Mouse (Mus musculus) forebrain, embryonic 11.5 days (tissue): Measurements from ENCODE around the gene Elf2. TPM values are rescaled to one million over a fixed set of nuclear protein-coding genes. Genes with fewer than 3 reads are reported as not detected.
A peak's percentile ranks its signal among the peaks of the same experiment; 100 is the strongest.

Experiments used
- ATAC-seq: fragments of 200-750 bp; cut with Nextera tagmentation; replicated peaks from 2 replicates; pipeline ENCODE4 v1.8.0; 2017; ENCODE audit warnings: moderate TSS enrichment; ENCODE audit not compliant: low FRiP score
- DNase-seq: peaks from one replicate; pipeline ENCODE4 v3.0.0-alpha.2; 2017; ENCODE audit warnings: low spot score
- H3K27ac ChIP-seq: fragments of 300-500 bp; sonication (generic); 2 replicates; pipeline ENCODE4 v1.5.1; 2014; ENCODE audit warnings: low read depth, low read length
- H3K27me3 ChIP-seq: fragments of 300-500 bp; sonication (generic); 2 replicates; pipeline ENCODE4 v1.6.1; 2014; ENCODE audit warnings: mild to moderate bottlenecking, low read length, mixed read lengths; ENCODE audit not compliant: control insufficient read depth, insufficient read depth
- H3K36me3 ChIP-seq: fragments of 300-500 bp; sonication (generic); 2 replicates; pipeline ENCODE4 v1.6.1; 2014; ENCODE audit warnings: mild to moderate bottlenecking, low read length, moderate library complexity, mixed read lengths; ENCODE audit not compliant: control insufficient read depth, insufficient read depth
- H3K4me1 ChIP-seq: fragments of 300-500 bp; sonication (generic); replicated peaks from 2 replicates; pipeline ENCODE4 v1.6.1; 2014; ENCODE audit warnings: low read length, mixed read lengths; ENCODE audit not compliant: control insufficient read depth, insufficient read depth
- H3K4me2 ChIP-seq: fragments of 300-500 bp; sonication (generic); 2 replicates; pipeline ENCODE4 v1.6.1; 2014; ENCODE audit warnings: low read depth, mild to moderate bottlenecking, low read length, moderate library complexity, mixed read lengths; ENCODE audit not compliant: severe bottlenecking
- H3K4me3 ChIP-seq: fragments of 300-500 bp; sonication (generic); 2 replicates; pipeline ENCODE4 v1.5.1; 2014; ENCODE audit warnings: low read depth, low read length
- H3K9ac ChIP-seq: fragments of 300-500 bp; sonication (generic); 2 replicates; pipeline ENCODE4 v1.6.1; 2014; ENCODE audit warnings: low read length
- H3K9me3 ChIP-seq: fragments of 300-500 bp; sonication (generic); 2 replicates; pipeline ENCODE4 v1.6.1; 2016; ENCODE audit warnings: low read length, mixed read lengths; ENCODE audit not compliant: control insufficient read depth
- WGBS: fragments of 180-500 bp; shearing (Covaris S2); extraction: QIAGEN DNeasy Blood & Tissue Kit; methylation state at CpG from one replicate; pipeline ENCODE4 v1.1.7; 2014; 5-methylcytosine and 5-hydroxymethylcytosine counted together
- polyA plus RNA-seq: library from polyadenylated mRNA; unstranded; fragments of >200 nt; fragmentation: Nextera tagmentation; extraction: Ambion mirVana; gene quantifications from 2 replicates; pipeline ENCODE4 v1.2.1, GENCODE M21; 2014

The Elf2 gene
- polyA plus RNA-seq, 1 experiment from 2014 or later, result 48.3 TPM

- Histone ChIP-seq H3K9me3 (no peaks in the 10 kb centered on the region), H3K27me3 (no peaks in the 10 kb centered on the region), H3K36me3 (no peaks in the 10 kb centered on the region; the same call in 1 of the 2 replicates), H3K4me1 (no peaks in the 10 kb centered on the region), H3K4me2 (no peak overlapping the region), H3K4me3 (no peak overlapping the region), H3K27ac (no peak overlapping the region), H3K9ac (no peak overlapping the region)
- ATAC-seq (no peak), DNase-seq (no peak)
- WGBS, result 90% methylated on average over 12 of the region's 12 CpGs
These were observed 70.2 kb downstream of the Elf2 start for GRCm38 (mm10) chr3:51270069-51270817.

GRCm38 (mm10) chr3:51268434-51268833, 72.0 kb downstream of the Elf2 start:
- no peak for DNase-seq
- no peak for ATAC-seq
- no peak overlapping the region for H3K4me3 ChIP-seq
- H3K9me3 ChIP-seq, result no peaks in the 10 kb centered on the region
- no peak overlapping the region for H3K27ac ChIP-seq
- no peaks in the 10 kb centered on the region for H3K27me3 ChIP-seq
- WGBS, result 89% methylated on average over 12 of the region's 12 CpGs
- H3K4me2 ChIP-seq, result no peak overlapping the region
- H3K4me1 ChIP-seq, result no peaks in the 10 kb centered on the region
- H3K36me3 ChIP-seq, result no peaks in the 10 kb centered on the region; the same call in 1 of the 2 replicates
- no peak overlapping the region for H3K9ac ChIP-seq

GRCm38 (mm10) chr3:51262942-51263341, 77.5 kb downstream of the Elf2 start:
- Histone ChIP-seq H3K36me3 (peaks cover 3% of the 10 kb centered on the region; the same call in 1 of the 2 replicates), H3K4me1 (no peaks in the 10 kb centered on the region), H3K27ac (no peak overlapping the region), H3K9me3 (no peaks in the 10 kb centered on the region), H3K4me3 (no peak overlapping the region), H3K9ac (no peak overlapping the region), H3K27me3 (no peaks in the 10 kb centered on the region), H3K4me2 (no peak overlapping the region)
- DNase-seq, result no peak
- ATAC-seq, result no peak
- WGBS, result 94% methylated on average over 8 of the region's 8 CpGs

GRCm38 (mm10) chr3:51258070-51258469, 82.4 kb downstream of the Elf2 start:
- DNase-seq, result no peak
- H3K36me3 ChIP-seq, result peaks cover 13% of the 10 kb centered on the region; the same call in 1 of the 2 replicates
- no peak for ATAC-seq
- H3K9me3 ChIP-seq, result no peaks in the 10 kb centered on the region
- H3K4me1 ChIP-seq, result no peaks in the 10 kb centered on the region
- no peak overlapping the region for H3K9ac ChIP-seq
- H3K4me3 ChIP-seq, result no peak overlapping the region
- H3K27ac ChIP-seq, result no peak overlapping the region
- H3K4me2 ChIP-seq, result no peak overlapping the region
- 94% methylated on average over 5 of the region's 5 CpGs for WGBS
- H3K27me3 ChIP-seq, result no peaks in the 10 kb centered on the region

GRCm38 (mm10) chr3:51256450-51256849, 84.0 kb downstream of the Elf2 start:
- no peak overlapping the region for H3K4me2 ChIP-seq

GRCm38 (mm10) chr3:51254784-51255183, 85.7 kb downstream of the Elf2 start:
- no peak overlapping the region for H3K4me3 ChIP-seq
- H3K27ac ChIP-seq, result no peak overlapping the region
- DNase-seq (no peak), ATAC-seq (no peak)
- peaks cover 15% of the 10 kb centered on the region for H3K36me3 ChIP-seq
- H3K4me1 ChIP-seq, result no peaks in the 10 kb centered on the region
- no peak overlapping the region for H3K4me2 ChIP-seq
- H3K9ac ChIP-seq, result no peak overlapping the region
- H3K27me3 ChIP-seq, result no peaks in the 10 kb centered on the region
- H3K9me3 ChIP-seq, result no peaks in the 10 kb centered on the region
- WGBS, result 95% methylated on average over 7 of the region's 7 CpGs

More at GRCm38 (mm10) chr3:51256450-51256849, 84.0 kb downstream of the Elf2 start:
- Histone ChIP-seq H3K9ac (no peak overlapping the region), H3K9me3 (no peaks in the 10 kb centered on the region), H3K36me3 (peaks cover 15% of the 10 kb centered on the region), H3K27ac (no peak overlapping the region), H3K27me3 (no peaks in the 10 kb centered on the region), H3K4me1 (no peaks in the 10 kb centered on the region), H3K4me3 (no peak overlapping the region)
- ATAC-seq, result no peak
- 89% methylated on average over 12 of the region's 12 CpGs for WGBS
- no peak for DNase-seq

- Histone ChIP-seq H3K27me3 (no peaks in the 10 kb centered on the region), H3K4me2 (no peak overlapping the region), H3K27ac (no peak overlapping the region), H3K36me3 (peaks cover 12% of the 10 kb centered on the region), H3K4me3 (no peak overlapping the region), H3K9me3 (no peaks in the 10 kb centered on the region), H3K4me1 (no peaks in the 10 kb centered on the region), H3K9ac (no peak overlapping the region)
- DNase-seq, result peak; percentile 36
- no peak for ATAC-seq
- 94% methylated on average over 12 of the region's 12 CpGs for WGBS
These were observed 87.6 kb downstream of the Elf2 start for GRCm38 (mm10) chr3:51252689-51253402.

- Histone ChIP-seq H3K27me3 (no peaks in the 10 kb centered on the region), H3K27ac (no peak overlapping the region), H3K9ac (no peak overlapping the region), H3K9me3 (no peaks in the 10 kb centered on the region), H3K36me3 (peaks cover 11% of the 10 kb centered on the region), H3K4me1 (no peaks in the 10 kb centered on the region), H3K4me2 (no peak overlapping the region), H3K4me3 (no peak overlapping the region)
- peak; percentile 41 for DNase-seq
- 94% methylated on average over 1 of the region's 1 CpGs for WGBS
- no peak for ATAC-seq
These were observed 88.2 kb downstream of the Elf2 start for GRCm38 (mm10) chr3:51252223-51252622.
